In genomic region chr2:65331321-65331720, GRCm38 (mm10) we compare ENCODE assay signal across 9 mouse cellular contexts. TPM values are rescaled to one million over a fixed set of nuclear protein-coding genes. Genes with fewer than 3 reads are reported as not detected.
DNase-seq lines count a peak whose midpoint lies in the region; ATAC-seq and TF ChIP-seq lines count a peak whose summit lies in the region.
"Had no signal": no experiment of that assay in that cellular context is flagged by ENCODE, and none has a peak within 500 bp of the region (broad histone marks: within the 10 kb centered on the region; RNA-seq: fewer than 3 reads in every experiment).

No protein-coding gene starts in this region.

- H3K9ac ChIP-seq in heart, postnatal 0 days (replicated peaks; ENCODE audit: low read depth, low read length), result no peak overlapping the region
- H3K9ac ChIP-seq in intestine, embryonic 15.5 days, result no peak overlapping the region
- H3K9ac ChIP-seq in lung, postnatal 0 days (replicated peaks; ENCODE audit: low read depth), result no peak overlapping the region

- ATAC-seq in heart, postnatal 0 days (ENCODE audit: insufficient read depth, low read depth), result no peak; the same call in 1 of the 2 replicates
- peak; percentile 57; the same call in 1 of the 2 replicates for ATAC-seq in intestine, embryonic 15.5 days
- ATAC-seq in lung, postnatal 0 days, result peak; percentile 48; the same call in 1 of the 2 replicates

- peak; percentile 62 for TF ChIP-seq CTCF in heart, postnatal 0 days (IDR thresholded peaks at IDR 0.05; ENCODE audit: low read depth)
- TF ChIP-seq CTCF in lung, postnatal 0 days (IDR thresholded peaks at IDR 0.05), result peak; percentile 83

- TF ChIP-seq EP300 in heart, postnatal 0 days (IDR thresholded peaks at IDR 0.05; ENCODE audit: low read depth), result no peak
- TF ChIP-seq EP300 in lung, postnatal 0 days (IDR thresholded peaks at IDR 0.05), result no peak

- no peak overlapping the region for H3K27ac ChIP-seq in heart, postnatal 0 days (ENCODE audit: low read depth)
- H3K27ac ChIP-seq in intestine, embryonic 15.5 days, result no peak overlapping the region
- H3K27ac ChIP-seq in lung, postnatal 0 days (ENCODE audit: low read length), result no peak overlapping the region

- H3K4me1 ChIP-seq in heart, postnatal 0 days (ENCODE audit: control insufficient read depth, insufficient read depth), result 0 out of 2 replicates have a peak, but pooled peaks cover 8% of the 10 kb centered on the region
- no peaks in the 10 kb centered on the region for H3K4me1 ChIP-seq in intestine, embryonic 15.5 days (replicated peaks)
- H3K4me1 ChIP-seq in lung, postnatal 0 days (ENCODE audit: insufficient read depth, low read depth, low read length), result no peaks in the 10 kb centered on the region

- WGBS in heart, postnatal 0 days, result 82% methylated on average over 2 of the region's 2 CpGs
- WGBS in intestine, embryonic 15.5 days, result 60% methylated on average over 2 of the region's 2 CpGs
- WGBS in lung, postnatal 0 days, result 54% methylated on average over 2 of the region's 2 CpGs

- H3K4me2 ChIP-seq in heart, postnatal 0 days (ENCODE audit: low read depth, low read length), result no peak overlapping the region
- H3K4me2 ChIP-seq in intestine, embryonic 15.5 days (replicated peaks), result no peak overlapping the region
- H3K4me2 ChIP-seq in lung, postnatal 0 days (replicated peaks; ENCODE audit: low read depth, low read length), result no peak overlapping the region

- no peaks in the 10 kb centered on the region for H3K27me3 ChIP-seq in heart, postnatal 0 days (ENCODE audit: control insufficient read depth, insufficient read depth, low read length)
- H3K27me3 ChIP-seq in intestine, embryonic 15.5 days (replicated peaks), result no peaks in the 10 kb centered on the region
- H3K27me3 ChIP-seq in lung, postnatal 0 days (replicated peaks; ENCODE audit: insufficient read depth, low read length), result no peaks in the 10 kb centered on the region
- H3K27me3 ChIP-seq: megakaryocyte, embryonic 14.5 days had no signal

- no peaks in the 10 kb centered on the region for H3K36me3 ChIP-seq in heart, postnatal 0 days (replicated peaks; ENCODE audit: control insufficient read depth, insufficient read depth, low read length)
- no peaks in the 10 kb centered on the region for H3K36me3 ChIP-seq in intestine, embryonic 15.5 days
- no peaks in the 10 kb centered on the region for H3K36me3 ChIP-seq in lung, postnatal 0 days (ENCODE audit: insufficient read depth, low read length)

- H3K4me3 ChIP-seq in heart, postnatal 0 days (ENCODE audit: low read depth, low read length), result no peak overlapping the region
- H3K4me3 ChIP-seq in intestine, embryonic 15.5 days (replicated peaks), result no peak overlapping the region
- H3K4me3 ChIP-seq in lung, postnatal 0 days (ENCODE audit: low read depth, low read length), result no peak overlapping the region
- H3K4me3 ChIP-seq: megakaryocyte, embryonic 14.5 days had no signal

- DNase-seq in heart, postnatal 0 days (ENCODE audit: low spot score), result no peak
- no peak for DNase-seq in heart, adult 8-10 months (ENCODE audit: low spot score)
- DNase-seq in testis, postnatal 10 days (ENCODE audit: low spot score), result peak; percentile 57
- DNase-seq in testis, postnatal 14 days (ENCODE audit: low spot score), result no peak
- peak; percentile 73 for DNase-seq in embryo, embryonic 10.5 days (ENCODE audit: low spot score)
- peak; percentile 64 for DNase-seq in lung, postnatal 0 days (ENCODE audit: low spot score)
- peak; percentile 81 for DNase-seq in thymus, postnatal 14 days

- no peaks in the 10 kb centered on the region for H3K9me3 ChIP-seq in heart, postnatal 0 days (replicated peaks; ENCODE audit: control insufficient read depth, low read length)
- no peaks in the 10 kb centered on the region for H3K9me3 ChIP-seq in intestine, embryonic 15.5 days
- no peaks in the 10 kb centered on the region for H3K9me3 ChIP-seq in lung, postnatal 0 days (ENCODE audit: low read length)
- H3K9me3 ChIP-seq: megakaryocyte, embryonic 14.5 days had no signal

RNA-seq across cellular contexts. Expression of gene Slc38a11, which starts 32.5 kb away (rescaled TPM):
- total RNA-seq in heart, postnatal 0 days (2014; rRNA removed; ENCODE audit: low replicate concordance), result not detected in 2 replicates
- polyA plus RNA-seq in heart, postnatal 0 days (2015; fragmentation: Nextera tagmentation; extraction: Ambion mirVana), result 0.41 and 0.44 TPM in 2 replicates
- 1 to 10 TPM in 3 of 4 experiments, under 1 TPM in 1; 0.91 to 2.5 (median 1.6) TPM for total RNA-seq in heart, adult 8-10 months (2022)
- polyA plus RNA-seq in intestine, embryonic 15.5 days (2015; fragmentation: Nextera tagmentation; extraction: Ambion mirVana), result 0.66 and 1.0 TPM in 2 replicates
- 0.23 and 0.51 TPM in 2 replicates for polyA plus RNA-seq in lung, postnatal 0 days (2015; fragmentation: Nextera tagmentation; extraction: Ambion mirVana)

Comparison
In these comparisons a context has a peak if more than half of its experiments do, and no peak if none do; other contexts are left out.
1. DNase-seq: peak in testis, postnatal 10 days (single experiment), embryo, embryonic 10.5 days (single experiment), lung, postnatal 0 days (single experiment) and thymus, postnatal 14 days (single experiment); none in heart, postnatal 0 days (single experiment), heart, adult 8-10 months (single experiment) and testis, postnatal 14 days (single experiment).